Mouse (Mus musculus) regulatory T cell (primary cell): ENCODE measurements at regions not wholly inside any gene's neighbourhood (a gene's known extent, or its start where the extent isn't known, plus 50 kb on each side); places are given as distances from the start of the nearest gene placed in this dataset.

Source experiments
- in situ Hi-C: fragments of 300-600 bp; cut with MboI, MseI; formaldehyde crosslinking; loops from one replicate; pipeline ENCODE4 v1.15.1; 2025; ENCODE audit warnings: high pct_unique_total_duplicates

GRCm38 (mm10) chr17:75714578-75714977 is 162.8 kb upstream of the Fam98a start:
- in situ Hi-C loops, result no loop called here

DNA sequence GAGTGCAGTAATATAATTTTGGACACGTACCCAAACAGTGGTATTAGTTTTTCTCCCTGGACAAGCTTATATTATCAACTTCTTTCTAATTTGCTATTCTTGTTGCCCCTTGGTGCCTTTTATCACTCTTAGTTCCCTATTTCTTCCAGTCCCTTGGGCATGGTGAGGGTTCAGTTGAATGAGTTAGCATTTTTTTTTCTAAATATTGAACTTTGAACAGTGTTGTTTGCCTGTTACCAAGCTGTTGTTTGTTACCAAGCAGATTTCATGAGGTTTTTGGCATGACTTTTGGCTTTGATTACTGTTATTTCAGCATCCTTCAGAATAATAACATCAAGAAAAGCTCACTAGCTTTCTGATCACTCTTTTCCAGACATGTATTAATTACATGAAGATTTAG is 162.3 kb upstream of the Fam98a start:
- in situ Hi-C loops, result no loop called here

DNA sequence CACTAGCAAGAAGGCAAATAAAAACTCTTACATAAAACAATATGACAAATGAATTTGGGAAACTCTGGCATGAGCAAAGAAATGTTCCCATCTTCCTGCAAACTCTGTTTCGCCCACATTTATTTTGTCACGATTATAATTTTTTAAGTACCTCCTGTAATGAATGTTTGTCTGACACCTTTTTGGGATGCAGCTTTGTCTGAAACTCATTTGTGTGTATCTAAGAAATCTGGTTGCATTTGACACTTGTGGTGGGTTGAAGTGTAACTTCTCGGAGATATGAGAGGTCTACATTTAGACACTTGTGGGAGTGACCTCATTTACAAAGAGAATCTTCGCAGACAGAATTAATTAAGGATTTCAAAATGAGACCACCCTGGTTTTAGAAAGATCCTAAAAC is 155.9 kb upstream of the Fam98a start:
- in situ Hi-C loops, result no loop called here

DNA sequence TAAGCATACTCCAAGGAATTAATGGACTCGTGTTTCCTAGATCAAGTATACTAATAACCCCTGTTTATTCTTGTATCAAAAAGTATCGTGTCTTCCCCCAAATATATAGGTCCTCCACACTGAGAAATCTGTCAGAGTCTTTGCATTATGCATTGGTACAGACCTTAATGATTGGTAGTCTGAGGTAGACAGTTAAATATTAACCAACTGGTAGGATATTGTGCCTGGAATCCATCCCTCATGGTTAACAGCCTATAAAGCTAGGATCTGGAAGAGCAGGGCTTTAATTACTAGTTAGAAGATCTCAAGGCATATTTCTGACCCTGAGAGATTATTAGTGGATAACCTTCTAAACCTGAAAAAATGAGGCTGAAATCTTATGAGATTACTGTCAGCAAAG is 153.6 kb upstream of the Fam98a start:
- in situ Hi-C loops, result no loop called here

DNA sequence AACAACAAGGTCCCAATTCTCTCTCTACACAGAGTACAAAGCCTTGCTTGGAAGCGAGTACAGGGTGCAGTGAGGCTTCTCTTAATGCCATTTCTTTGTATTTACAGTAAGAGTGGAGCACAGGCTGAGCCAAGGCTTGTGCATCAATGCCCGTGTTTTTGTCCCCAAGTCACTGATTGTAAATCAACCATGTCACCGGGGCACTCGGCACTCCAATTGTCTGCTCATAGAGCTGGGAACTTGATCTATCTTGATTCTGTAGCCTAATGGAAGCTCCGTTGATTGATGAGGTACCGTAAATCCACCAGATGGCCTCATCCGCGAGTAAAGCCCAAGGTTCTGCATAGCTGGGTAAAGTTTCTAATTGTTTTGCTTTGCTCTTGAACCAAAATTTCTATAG is 152.1 kb upstream of the Fam98a start:
- in situ Hi-C loops, result no loop called here

DNA sequence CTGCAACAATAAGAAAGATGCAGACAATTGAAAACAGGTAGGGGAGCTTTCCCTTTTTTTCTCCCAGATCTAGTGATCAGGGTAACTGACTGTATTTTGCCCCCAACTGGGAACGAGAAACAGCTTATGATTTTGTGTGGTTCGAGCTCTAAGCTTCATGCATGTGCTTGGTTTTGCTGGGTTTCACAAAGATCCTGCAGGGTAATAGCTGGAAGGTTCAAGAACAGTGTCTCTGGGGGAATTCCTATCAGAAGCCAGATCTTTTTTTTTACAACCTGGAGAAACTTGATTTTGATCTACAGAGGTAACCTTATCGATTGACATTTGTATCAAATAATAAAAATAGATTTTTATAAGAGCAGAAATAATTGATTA is 145.0 kb upstream of the Fam98a start:
- in situ Hi-C loops, result no loop called here

DNA sequence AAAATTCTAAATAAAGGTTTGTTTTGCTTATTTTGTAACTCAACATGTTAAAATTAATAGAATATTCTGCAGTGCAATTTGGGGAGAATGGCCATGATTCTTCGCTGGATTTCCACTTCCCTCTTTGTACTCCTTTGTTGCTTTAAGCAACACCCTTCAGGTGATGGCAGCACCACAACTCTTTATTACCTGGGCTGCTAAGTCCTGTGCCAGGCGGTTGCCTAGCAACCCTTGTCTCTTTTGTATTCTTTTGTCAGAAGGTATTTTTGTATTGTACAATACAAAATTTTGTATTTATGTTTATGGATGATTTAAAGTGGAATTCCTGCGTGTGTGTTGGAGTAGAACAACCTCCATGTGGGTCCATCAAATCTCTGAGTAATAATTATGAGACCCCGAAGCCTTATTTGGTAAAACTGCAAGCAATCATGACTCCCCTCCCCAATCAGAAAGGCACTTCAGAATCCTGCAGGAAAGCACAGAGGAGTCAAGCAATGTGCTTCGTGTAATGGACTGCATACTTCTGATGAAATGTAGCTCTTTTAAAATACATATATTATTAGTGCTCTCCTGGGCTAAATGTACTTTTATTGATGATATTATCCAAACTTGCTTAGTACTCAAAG is 144.5 kb upstream of the Fam98a start:
- in situ Hi-C loops, result no loop called here

GRCm38 (mm10) chr17:75685927-75686326 is 134.2 kb upstream of the Fam98a start:
- in situ Hi-C loops, result no loop called here

DNA sequence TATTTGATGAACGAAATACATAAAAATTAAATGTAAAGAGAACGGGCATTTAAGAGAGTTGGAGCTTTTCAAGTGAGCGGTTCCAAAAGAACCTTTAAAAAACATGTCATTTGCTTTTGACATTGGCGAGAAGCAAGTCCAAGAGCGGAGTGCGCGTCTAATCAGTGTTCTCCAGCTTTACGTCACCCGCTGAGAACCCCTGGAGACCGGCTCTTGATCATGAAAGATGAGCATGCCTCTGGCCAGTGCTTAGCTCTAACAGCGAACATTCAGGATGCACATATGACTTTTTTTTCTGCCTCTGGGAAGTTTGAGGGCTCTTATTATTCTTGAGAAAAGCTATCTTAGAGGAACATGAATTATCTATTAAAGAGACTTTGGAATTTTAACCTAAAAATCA is 95.2 kb upstream of the Fam98a start:
- in situ Hi-C loops, result no loop called here

GRCm38 (mm10) chr17:75644698-75645097 is 93.0 kb upstream of the Fam98a start:
- in situ Hi-C loops, result no loop called here

GRCm38 (mm10) chr17:75642311-75642710 is 90.6 kb upstream of the Fam98a start:
- in situ Hi-C loops, result no loop called here

DNA sequence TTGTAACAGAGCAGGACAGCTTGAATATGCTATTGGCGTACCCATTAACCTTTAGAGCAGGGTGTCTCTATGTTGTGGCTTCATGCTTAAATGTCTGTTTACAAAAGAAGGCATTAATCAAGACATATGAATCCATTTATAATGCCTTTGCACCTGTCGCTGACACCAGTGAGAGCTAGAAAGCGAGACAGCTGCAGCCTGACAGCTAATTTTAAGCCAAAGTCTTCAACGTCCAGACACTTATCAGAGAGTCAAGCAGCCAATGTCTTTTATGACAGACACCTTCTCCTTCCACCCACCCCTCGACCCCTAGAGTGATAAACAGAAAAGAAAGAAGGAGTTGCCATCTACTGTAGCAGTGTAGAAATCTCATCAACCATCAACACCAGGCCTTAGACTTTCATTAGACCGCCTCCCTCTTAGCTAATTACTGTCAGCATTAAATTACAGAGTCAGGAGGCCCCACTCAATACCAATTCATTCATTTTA is 89.3 kb upstream of the Fam98a start:
- in situ Hi-C loops, result no loop called here

DNA sequence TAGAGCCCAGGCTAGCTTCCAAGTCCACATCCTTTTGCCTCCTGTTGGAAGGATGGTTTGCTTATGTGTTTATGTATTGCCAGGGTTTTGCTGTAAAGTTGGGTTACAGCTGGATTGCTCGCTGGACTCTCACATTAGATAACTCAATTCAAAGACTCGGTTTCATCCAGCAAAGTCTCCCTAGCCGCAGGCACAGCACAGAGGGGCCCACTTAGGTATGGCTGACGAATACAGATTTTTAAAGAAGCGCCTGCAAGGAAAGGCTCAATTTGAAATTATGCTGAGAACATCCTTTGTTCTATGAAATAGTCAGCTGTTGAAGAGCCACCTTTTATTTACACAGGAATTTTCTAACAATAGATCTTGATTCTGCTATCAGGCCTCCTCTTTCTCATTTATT is 88.8 kb upstream of the Fam98a start:
- in situ Hi-C loops, result no loop called here

GRCm38 (mm10) chr17:75629857-75630256 is 78.1 kb upstream of the Fam98a start:
- in situ Hi-C loops, result loop anchor here (10.0 kb wide), 1 partner anchor 1805 kb away; no protein-coding TSS in a partner anchor

- in situ Hi-C loops, result no loop called here
Observed at GRCm38 (mm10) chr17:75619472-75619871, 67.7 kb upstream of the Fam98a start.

DNA sequence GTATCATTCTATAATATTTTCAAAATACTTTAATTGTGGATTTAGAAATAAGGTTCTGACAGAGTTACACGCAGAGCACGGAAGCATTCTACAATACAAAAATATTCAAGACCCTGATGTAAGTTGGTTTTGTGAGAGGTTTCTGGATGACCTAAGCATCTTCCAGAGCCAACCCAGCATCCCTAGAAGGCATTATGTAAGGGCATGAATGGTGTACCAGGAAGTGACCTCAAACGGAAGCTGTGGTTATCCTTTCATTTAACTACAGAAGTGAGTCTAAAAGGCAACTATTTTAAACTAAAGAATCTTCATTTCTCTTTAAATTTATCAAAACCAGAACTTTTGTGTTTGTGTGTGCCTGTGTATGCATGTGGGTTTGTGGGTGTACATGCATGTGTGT is 66.8 kb upstream of the Fam98a start:
- in situ Hi-C loops, result no loop called here

DNA sequence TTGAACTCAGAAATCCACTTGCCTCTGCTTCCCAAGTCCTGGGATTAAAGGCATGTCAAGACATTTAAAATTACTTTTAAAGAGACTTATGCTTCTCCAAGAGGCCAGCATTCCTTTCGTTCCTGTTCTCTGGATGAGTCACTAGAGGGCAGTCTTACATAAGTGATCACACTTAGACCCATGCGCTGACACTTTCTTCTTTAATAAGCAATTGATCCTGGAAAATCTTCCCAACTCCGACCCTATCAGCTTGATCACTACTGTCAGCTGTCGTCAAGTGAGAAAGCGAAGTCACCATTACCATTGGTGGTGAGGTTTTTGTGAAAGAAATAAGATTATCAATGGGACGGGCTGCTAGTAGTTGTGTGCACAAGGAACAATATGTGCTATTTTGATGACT is 65.5 kb upstream of the Fam98a start:
- in situ Hi-C loops, result no loop called here

DNA sequence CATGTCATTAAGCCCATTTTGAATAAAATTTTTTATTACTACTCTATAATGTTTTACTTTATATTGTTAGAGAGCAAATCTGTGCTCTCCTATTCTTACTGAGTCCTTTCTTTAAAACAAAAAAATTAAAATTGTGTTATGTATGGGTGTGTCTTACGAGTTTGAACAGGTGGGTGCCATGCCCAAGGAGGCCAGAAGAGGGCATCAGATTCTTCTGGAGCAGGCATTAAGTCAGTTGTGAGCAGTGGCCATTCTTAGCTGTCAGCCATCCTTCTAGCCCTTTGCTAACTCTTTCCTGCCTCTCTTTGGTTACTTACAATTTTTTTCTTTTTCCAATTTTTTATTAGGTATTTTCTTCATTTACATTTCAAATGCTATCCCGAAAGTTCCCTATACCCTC is 63.6 kb upstream of the Fam98a start:
- in situ Hi-C loops, result no loop called here

GRCm38 (mm10) chr17:75603417-75604086 is 51.8 kb upstream of the Fam98a start:
- in situ Hi-C loops, result no loop called here
